Mouse (Mus musculus): Measurements from ENCODE around the gene Itpr3. TPM values are rescaled to one million over a fixed set of nuclear protein-coding genes. Genes with fewer than 3 reads are reported as not detected.

Gene Itpr3
- polyA plus RNA-seq, 1 experiment from 2014 or later = 1.1 TPM

- H3K4me2 ChIP-seq (ENCODE audit: low read depth, low read length) = no peak overlapping the region
- H3K4me1 ChIP-seq (ENCODE audit: control insufficient read depth, low read depth, low read length) = peaks cover 2% of the 10 kb centered on the region
- H3K27ac ChIP-seq (ENCODE audit: low read length) = no peak overlapping the region
- no peak for ATAC-seq (ENCODE audit: low read depth)
- no peaks in the 10 kb centered on the region for H3K9me3 ChIP-seq (replicated peaks; ENCODE audit: control insufficient read depth, low read length)
- no peak overlapping the region for H3K9ac ChIP-seq (ENCODE audit: low read depth, low read length)
- 56% methylated on average over 4 of the region's 4 CpGs for WGBS (ENCODE audit: insufficient replicate concordance)
- no peaks in the 10 kb centered on the region for H3K36me3 ChIP-seq (ENCODE audit: control insufficient read depth, insufficient read depth)
- no peaks in the 10 kb centered on the region for H3K27me3 ChIP-seq (ENCODE audit: control insufficient read depth, insufficient read depth, low read depth, low read length)
- no peak overlapping the region for H3K4me3 ChIP-seq (ENCODE audit: low read depth, low read length)
These were observed 87.0 kb downstream of the Itpr3 start for GRCm38 (mm10) chr17:27144152-27144551.

DNA sequence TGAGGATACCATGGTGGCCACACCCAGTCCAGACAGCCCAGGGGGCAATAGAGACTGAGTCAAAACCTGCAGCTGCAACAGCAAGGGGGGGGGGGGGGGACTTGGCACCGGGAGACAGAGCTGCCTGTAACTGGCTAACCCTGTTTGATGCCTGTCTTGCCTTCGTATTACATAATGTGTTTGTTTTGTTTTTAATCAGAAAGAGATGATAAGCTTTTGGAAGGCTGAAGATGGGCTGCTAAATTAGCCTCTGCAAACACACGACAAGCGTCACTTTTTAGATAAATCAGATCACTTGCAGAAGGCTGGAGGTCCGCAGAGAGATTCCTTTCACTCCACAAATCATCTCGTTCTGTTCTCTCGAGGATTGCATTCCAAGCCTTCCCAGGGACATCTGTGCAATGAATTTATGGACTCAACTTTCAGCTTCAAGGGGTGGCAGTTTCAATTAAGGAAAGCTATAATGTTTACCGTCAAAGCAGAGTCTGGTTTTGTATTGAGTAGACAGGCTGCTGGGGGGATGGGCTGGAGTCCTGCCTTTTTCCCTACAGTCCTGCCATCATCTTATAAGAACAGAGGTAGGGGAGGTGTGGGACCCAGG, 89.3 kb downstream of the Itpr3 start:
- Histone ChIP-seq H3K27ac (ENCODE audit: low read length) (no peak overlapping the region), H3K36me3 (ENCODE audit: control insufficient read depth, insufficient read depth) (no peaks in the 10 kb centered on the region), H3K27me3 (ENCODE audit: control insufficient read depth, insufficient read depth, low read depth, low read length) (no peaks in the 10 kb centered on the region), H3K4me1 (ENCODE audit: control insufficient read depth, low read depth, low read length) (peaks cover 9% of the 10 kb centered on the region), H3K4me2 (ENCODE audit: low read depth, low read length) (no peak overlapping the region), H3K9me3 (replicated peaks; ENCODE audit: control insufficient read depth, low read length) (no peaks in the 10 kb centered on the region), H3K4me3 (ENCODE audit: low read depth, low read length) (no peak overlapping the region), H3K9ac (ENCODE audit: low read depth, low read length) (no peak overlapping the region)
- WGBS (ENCODE audit: insufficient replicate concordance) = 23% methylated on average over 8 of the region's 8 CpGs
- ATAC-seq (ENCODE audit: low read depth) = no peak

DNA sequence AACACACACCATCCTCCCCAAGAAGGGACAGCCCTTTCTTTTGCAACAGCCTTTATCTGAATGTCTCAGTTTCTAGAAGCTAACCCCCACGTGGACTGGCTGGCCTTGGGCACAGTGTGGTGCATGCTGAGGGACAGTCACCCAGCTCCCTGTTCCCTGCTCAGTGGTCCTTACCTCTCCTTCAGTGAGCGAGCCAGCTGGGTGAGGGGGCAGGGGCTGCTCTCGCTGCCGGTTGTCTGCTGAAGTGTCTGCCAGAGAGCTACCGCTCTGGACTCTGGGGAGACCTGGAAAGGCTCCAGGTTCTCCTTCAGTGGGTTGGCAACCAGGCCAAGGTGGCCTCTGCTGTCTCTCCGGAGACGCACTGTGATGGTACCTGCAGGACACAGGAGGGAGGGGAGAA, 93.8 kb downstream of the Itpr3 start:
- Histone ChIP-seq H3K27me3 (ENCODE audit: control insufficient read depth, insufficient read depth, low read depth, low read length) (no peaks in the 10 kb centered on the region), H3K4me1 (ENCODE audit: control insufficient read depth, low read depth, low read length) (peaks cover 39% of the 10 kb centered on the region), H3K36me3 (ENCODE audit: control insufficient read depth, insufficient read depth) (no peaks in the 10 kb centered on the region), H3K27ac (ENCODE audit: low read length) (no peak overlapping the region), H3K4me2 (ENCODE audit: low read depth, low read length) (no peak overlapping the region), H3K9ac (ENCODE audit: low read depth, low read length) (no peak overlapping the region), H3K9me3 (replicated peaks; ENCODE audit: control insufficient read depth, low read length) (no peaks in the 10 kb centered on the region), H3K4me3 (ENCODE audit: low read depth, low read length) (no peak overlapping the region)
- WGBS (ENCODE audit: insufficient replicate concordance) = 68% methylated on average over 7 of the region's 7 CpGs
- ATAC-seq (ENCODE audit: low read depth) = no peak

GRCm38 (mm10) chr17:27151411-27151810, 94.3 kb downstream of the Itpr3 start:
- Histone ChIP-seq H3K4me2 (ENCODE audit: low read depth, low read length) (no peak overlapping the region), H3K4me1 (ENCODE audit: control insufficient read depth, low read depth, low read length) (peaks cover 36% of the 10 kb centered on the region), H3K36me3 (ENCODE audit: control insufficient read depth, insufficient read depth) (no peaks in the 10 kb centered on the region), H3K27ac (ENCODE audit: low read length) (no peak overlapping the region), H3K9ac (ENCODE audit: low read depth, low read length) (no peak overlapping the region), H3K27me3 (ENCODE audit: control insufficient read depth, insufficient read depth, low read depth, low read length) (no peaks in the 10 kb centered on the region), H3K9me3 (replicated peaks; ENCODE audit: control insufficient read depth, low read length) (no peaks in the 10 kb centered on the region), H3K4me3 (ENCODE audit: low read depth, low read length) (no peak overlapping the region)
- no peak for ATAC-seq (ENCODE audit: low read depth)
- 66% methylated on average over 8 of the region's 8 CpGs for WGBS (ENCODE audit: insufficient replicate concordance)

DNA sequence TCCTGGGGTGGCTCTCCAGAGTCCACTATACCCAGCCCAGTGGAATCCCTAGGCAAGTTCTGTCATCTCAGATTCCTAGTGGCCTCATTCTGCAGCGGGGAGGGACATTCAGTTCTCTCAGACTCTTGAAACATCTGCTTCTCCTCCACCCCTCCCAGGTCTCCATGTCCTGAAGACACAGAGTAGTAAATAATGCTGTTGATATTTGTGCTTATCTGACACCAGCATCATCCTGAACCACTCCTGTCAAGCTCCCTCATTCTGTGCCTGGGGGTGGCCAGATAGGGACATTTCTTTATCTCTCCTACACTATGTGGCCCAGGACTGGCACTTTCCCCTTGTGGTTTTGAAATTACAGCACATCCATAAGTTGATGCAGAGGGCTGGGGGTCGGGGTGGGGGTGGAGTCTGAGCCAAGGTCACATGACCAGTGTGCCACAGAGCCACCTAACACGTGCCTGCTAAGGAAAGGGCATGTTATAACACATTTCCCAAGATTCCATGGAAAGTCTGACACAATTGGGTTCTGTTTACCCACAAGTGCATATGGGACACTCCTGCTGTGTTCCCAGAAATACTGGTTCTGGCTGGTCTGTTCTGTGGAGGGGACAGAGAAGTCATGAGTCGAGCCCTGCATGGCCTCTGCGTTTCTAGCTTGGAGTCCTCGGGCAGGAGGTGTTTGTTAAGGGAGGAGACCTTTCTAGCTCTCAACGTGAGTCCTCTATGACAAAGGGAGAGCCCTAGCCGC, 96.0 kb downstream of the Itpr3 start:
- peak overlapping the region; percentile 95 for H3K27ac ChIP-seq (ENCODE audit: low read length)
- H3K4me2 ChIP-seq (ENCODE audit: low read depth, low read length) = peak overlapping the region; percentile 44
- 26% methylated on average over 8 of the region's 8 CpGs for WGBS (ENCODE audit: insufficient replicate concordance)
- peak overlapping the region; percentile 61 for H3K9ac ChIP-seq (ENCODE audit: low read depth, low read length)
- no peaks in the 10 kb centered on the region for H3K27me3 ChIP-seq (ENCODE audit: control insufficient read depth, insufficient read depth, low read depth, low read length)
- H3K4me3 ChIP-seq (ENCODE audit: low read depth, low read length) = no peak overlapping the region
- peaks cover 42% of the 10 kb centered on the region for H3K4me1 ChIP-seq (ENCODE audit: control insufficient read depth, low read depth, low read length)
- H3K36me3 ChIP-seq (ENCODE audit: control insufficient read depth, insufficient read depth) = no peaks in the 10 kb centered on the region
- peak; percentile 95 for ATAC-seq (ENCODE audit: low read depth)
- H3K9me3 ChIP-seq (replicated peaks; ENCODE audit: control insufficient read depth, low read length) = no peaks in the 10 kb centered on the region

- no peaks in the 10 kb centered on the region for H3K27me3 ChIP-seq (ENCODE audit: control insufficient read depth, insufficient read depth, low read depth, low read length)
- ATAC-seq (ENCODE audit: low read depth) = no peak
- no peaks in the 10 kb centered on the region for H3K36me3 ChIP-seq (ENCODE audit: control insufficient read depth, insufficient read depth)
- H3K9ac ChIP-seq (ENCODE audit: low read depth, low read length) = peak overlapping the region; percentile 46
- 68% methylated on average over 9 of the region's 9 CpGs for WGBS (ENCODE audit: insufficient replicate concordance)
- H3K4me2 ChIP-seq (ENCODE audit: low read depth, low read length) = no peak overlapping the region
- no peak overlapping the region for H3K4me3 ChIP-seq (ENCODE audit: low read depth, low read length)
- peaks cover 42% of the 10 kb centered on the region for H3K4me1 ChIP-seq (ENCODE audit: control insufficient read depth, low read depth, low read length)
- H3K9me3 ChIP-seq (replicated peaks; ENCODE audit: control insufficient read depth, low read length) = no peaks in the 10 kb centered on the region
- H3K27ac ChIP-seq (ENCODE audit: low read length) = peak overlapping the region; percentile 95
These were observed 96.7 kb downstream of the Itpr3 start for GRCm38 (mm10) chr17:27153773-27154193.

- no peaks in the 10 kb centered on the region for H3K9me3 ChIP-seq (replicated peaks; ENCODE audit: control insufficient read depth, low read length)
- peaks cover 42% of the 10 kb centered on the region for H3K4me1 ChIP-seq (ENCODE audit: control insufficient read depth, low read depth, low read length)
- no peaks in the 10 kb centered on the region for H3K36me3 ChIP-seq (ENCODE audit: control insufficient read depth, insufficient read depth)
- no peak for ATAC-seq (ENCODE audit: low read depth)
- peak overlapping the region; percentile 95 for H3K27ac ChIP-seq (ENCODE audit: low read length)
- 90% methylated on average over 14 of the region's 14 CpGs for WGBS (ENCODE audit: insufficient replicate concordance)
- H3K27me3 ChIP-seq (ENCODE audit: control insufficient read depth, insufficient read depth, low read depth, low read length) = no peaks in the 10 kb centered on the region
- no peak overlapping the region for H3K4me2 ChIP-seq (ENCODE audit: low read depth, low read length)
- H3K4me3 ChIP-seq (ENCODE audit: low read depth, low read length) = no peak overlapping the region
- H3K9ac ChIP-seq (ENCODE audit: low read depth, low read length) = peak overlapping the region; percentile 46; the same call in 1 of the 2 replicates
These were observed 97.2 kb downstream of the Itpr3 start for GRCm38 (mm10) chr17:27154256-27154655.

DNA sequence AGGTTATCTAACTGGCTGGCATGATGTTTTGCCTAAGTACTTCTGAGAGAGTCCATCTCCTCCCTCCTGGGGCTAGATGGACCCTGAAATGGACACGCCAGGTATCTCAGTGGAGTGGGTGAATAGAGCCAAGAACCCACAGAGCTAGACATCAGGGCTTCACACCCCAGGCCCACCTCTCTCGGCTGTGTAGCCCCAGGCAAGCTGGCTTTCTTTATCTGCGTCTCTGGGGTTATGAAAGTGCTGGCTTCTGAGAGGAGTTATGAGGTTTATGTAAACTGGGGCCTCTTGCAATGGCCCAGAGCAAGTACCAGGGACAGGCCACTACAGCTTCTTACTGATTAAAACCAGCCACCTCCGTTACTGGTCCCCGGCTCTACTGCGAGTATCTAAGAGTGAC, 97.8 kb downstream of the Itpr3 start:
- no peak for ATAC-seq (ENCODE audit: low read depth)
- Histone ChIP-seq H3K36me3 (ENCODE audit: control insufficient read depth, insufficient read depth) (no peaks in the 10 kb centered on the region), H3K9me3 (replicated peaks; ENCODE audit: control insufficient read depth, low read length) (no peaks in the 10 kb centered on the region), H3K27ac (ENCODE audit: low read length) (no peak overlapping the region), H3K9ac (ENCODE audit: low read depth, low read length) (no peak overlapping the region), H3K4me3 (ENCODE audit: low read depth, low read length) (no peak overlapping the region), H3K27me3 (ENCODE audit: control insufficient read depth, insufficient read depth, low read depth, low read length) (no peaks in the 10 kb centered on the region), H3K4me2 (ENCODE audit: low read depth, low read length) (no peak overlapping the region), H3K4me1 (ENCODE audit: control insufficient read depth, low read depth, low read length) (peaks cover 42% of the 10 kb centered on the region)
- WGBS (ENCODE audit: insufficient replicate concordance) = 58% methylated on average over 6 of the region's 6 CpGs

DNA sequence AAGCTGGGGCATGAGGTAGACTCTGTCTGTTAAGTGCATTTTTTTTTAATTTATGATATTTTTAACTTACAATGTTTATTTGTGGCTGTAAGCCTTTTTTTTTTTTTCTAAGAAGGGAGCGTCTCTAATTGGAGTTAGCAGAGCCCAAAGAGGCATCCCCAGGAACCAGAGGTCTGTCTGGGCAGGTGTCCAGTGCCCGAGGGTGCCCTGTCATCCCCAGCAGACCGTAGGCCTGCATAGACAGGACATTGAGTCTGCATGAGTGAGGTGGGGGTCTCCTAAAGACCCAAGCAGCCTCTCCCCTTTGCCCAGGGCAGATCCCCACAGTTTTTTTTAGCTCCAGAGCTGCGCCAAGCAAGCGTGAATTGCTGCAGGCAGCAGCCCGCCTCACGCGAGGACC, 98.6 kb downstream of the Itpr3 start:
- no peaks in the 10 kb centered on the region for H3K27me3 ChIP-seq (ENCODE audit: control insufficient read depth, insufficient read depth, low read depth, low read length)
- no peak for ATAC-seq (ENCODE audit: low read depth)
- H3K9me3 ChIP-seq (replicated peaks; ENCODE audit: control insufficient read depth, low read length) = no peaks in the 10 kb centered on the region
- H3K4me1 ChIP-seq (ENCODE audit: control insufficient read depth, low read depth, low read length) = peaks cover 39% of the 10 kb centered on the region
- WGBS (ENCODE audit: insufficient replicate concordance) = 79% methylated on average over 8 of the region's 8 CpGs
- no peak overlapping the region for H3K4me3 ChIP-seq (ENCODE audit: low read depth, low read length)
- no peak overlapping the region for H3K27ac ChIP-seq (ENCODE audit: low read length)
- H3K9ac ChIP-seq (ENCODE audit: low read depth, low read length) = no peak overlapping the region
- no peaks in the 10 kb centered on the region for H3K36me3 ChIP-seq (ENCODE audit: control insufficient read depth, insufficient read depth)
- H3K4me2 ChIP-seq (ENCODE audit: low read depth, low read length) = no peak overlapping the region
